Mouse (Mus musculus): ENCODE results near the gene Gm29427. TPM values are rescaled to one million over a fixed set of nuclear protein-coding genes. Genes with fewer than 3 reads are reported as not detected.
A peak's percentile ranks its signal among the peaks of the same experiment; 100 is the strongest.
"Not testable (repeated sequence)": the region's sequence is repeated elsewhere in the genome, so short reads cannot be mapped to it uniquely, and the experiment has no call there.

Gene Gm29427
- total RNA-seq, 2 experiments from 2014 or later, result not detected

DNA sequence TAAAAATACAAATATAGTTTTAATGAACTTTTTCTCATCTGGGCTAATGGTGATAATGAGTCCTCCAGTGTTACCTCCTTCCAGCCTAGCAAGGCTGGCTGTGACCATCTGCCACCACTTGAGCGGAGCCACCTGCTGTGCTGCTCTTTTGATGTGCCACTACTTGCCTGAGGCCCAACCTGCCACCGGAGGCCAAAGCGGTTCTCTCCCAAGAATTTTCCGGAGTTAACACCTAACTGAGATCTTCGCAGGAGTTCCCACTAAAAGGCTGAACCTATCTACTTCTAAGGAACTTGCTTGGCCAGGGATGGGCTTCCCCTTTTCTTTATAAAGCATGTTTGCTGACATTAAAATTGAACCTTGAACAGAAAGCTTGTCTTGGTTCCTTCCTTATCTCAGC lies 56.0 kb downstream of the Gm29427 start:
- DNase-seq, result not testable (repeated sequence)

DNA sequence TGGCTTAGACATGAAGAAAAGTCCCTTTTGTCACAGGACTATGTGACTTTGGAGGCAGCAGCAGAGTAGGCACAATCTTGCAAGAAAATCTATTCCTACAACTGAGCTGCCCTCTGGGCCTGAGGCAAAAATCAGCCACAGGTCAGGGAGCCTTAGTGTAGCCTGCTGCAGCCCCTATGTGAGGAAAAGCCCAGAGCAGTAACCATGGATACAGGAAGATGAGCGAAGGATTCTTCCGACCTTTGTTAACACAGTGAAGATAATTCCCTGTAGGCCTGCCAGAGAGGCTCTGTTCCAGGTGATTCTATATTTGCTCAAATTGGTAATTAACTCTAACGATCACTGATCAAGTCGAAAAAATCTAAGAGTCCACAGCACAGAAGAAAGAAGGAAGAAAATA lies 71.5 kb downstream of the Gm29427 start:
- no peak for DNase-seq

DNA sequence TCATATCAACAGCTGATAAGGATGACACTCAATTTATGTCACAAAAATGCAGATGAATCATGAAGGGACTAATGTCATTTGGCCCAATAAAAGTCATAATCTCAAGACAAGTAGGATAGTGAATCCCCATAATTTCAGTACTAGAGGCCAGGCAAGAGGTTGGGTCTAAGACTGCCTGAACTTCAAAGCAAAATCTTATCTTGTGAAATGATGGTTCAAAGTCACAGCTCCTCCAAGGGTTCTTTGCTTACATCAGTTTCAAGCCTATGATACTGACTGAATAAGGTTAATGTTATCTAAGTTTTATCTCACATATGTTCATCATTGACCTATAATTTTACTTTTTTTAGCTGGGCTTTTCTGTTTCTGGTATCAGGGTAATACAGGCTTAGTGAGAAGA lies 74.6 kb downstream of the Gm29427 start:
- no peak for DNase-seq

DNA sequence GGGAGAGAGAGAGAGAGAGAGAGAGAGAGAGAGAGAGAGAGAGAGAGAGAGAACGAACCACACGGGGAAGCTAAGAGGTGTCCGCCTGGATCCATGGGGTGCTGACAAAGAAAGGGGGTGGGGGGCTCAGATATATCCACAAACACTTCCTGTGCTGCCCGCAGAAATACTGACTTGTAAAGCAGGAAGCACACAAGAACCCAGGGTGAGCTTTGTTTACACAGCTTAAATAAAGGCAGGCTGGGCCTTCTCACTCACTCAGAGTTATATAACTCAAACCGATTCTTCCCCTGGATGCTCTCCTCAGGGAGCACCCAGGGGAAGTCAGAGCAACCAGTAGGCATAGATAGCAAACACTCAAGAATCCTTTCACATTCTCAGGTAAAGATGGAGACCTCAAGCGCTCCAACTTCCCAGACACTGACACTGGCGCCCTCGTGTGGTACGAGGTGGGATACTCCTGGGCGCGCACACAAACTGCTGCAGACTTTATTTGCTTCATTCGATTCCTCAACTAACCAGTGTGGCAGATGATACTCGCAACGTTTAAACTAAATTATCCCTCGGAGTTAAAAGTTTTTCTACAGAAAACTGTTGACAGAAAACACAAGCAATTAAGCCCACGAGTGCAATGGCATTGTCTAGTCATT lies 81.7 kb downstream of the Gm29427 start:
- peak; percentile 60 to 72 for DNase-seq

DNA sequence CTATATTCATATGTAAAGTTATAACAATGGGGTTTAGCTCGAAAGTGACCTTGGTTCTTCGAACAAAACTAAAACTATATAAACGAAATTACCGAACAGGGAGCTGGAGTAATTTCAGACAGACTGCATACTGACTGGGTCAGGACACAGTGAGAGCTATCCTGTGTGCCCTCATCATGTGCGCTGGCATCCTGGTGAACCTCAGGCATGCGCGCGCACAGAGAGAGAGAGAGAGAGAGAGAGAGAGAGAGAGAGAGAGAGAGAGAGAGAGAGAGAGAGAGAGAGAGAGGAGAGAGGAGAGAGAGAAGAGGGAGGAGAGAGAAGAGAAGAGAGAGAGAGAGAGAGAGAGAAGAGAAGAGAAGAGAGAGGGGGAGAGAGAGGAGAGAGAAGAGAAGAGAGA lies 82.3 kb downstream of the Gm29427 start:
- no peak for DNase-seq

DNA sequence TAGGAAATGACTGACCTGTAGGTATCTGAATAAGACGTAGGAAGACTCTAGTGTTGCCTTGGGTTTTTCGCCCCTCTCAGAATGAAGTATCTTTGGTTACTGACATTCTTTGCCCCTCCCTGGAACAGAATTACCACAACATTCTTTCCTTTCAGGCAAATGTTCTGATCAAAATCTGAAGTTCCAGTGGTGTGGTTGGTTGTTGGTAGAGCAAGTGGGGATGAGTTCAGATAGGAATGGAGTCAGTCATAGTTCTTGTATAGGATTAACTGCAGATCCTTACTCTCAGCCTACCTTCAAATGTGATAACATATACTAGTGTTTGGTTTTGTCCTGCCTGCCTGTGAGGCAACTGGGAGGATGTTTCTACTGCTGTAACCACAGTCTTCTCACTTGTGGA lies 86.1 kb downstream of the Gm29427 start, which contains the start of gene Zp3r:
Gene Zp3r (minus strand): TSS at position 101 of the 400 bp plus-strand sequence.
- DNase-seq, result no peak

Other genes starting within 250 kb of the Gm29427 start
- gene Zp3r, start 86.2 kb downstream of the Gm29427 start, total RNA-seq (2021), result not detected
- gene C4bp, start 54.2 kb downstream of the Gm29427 start, total RNA-seq (2021), result under 1 TPM in 1 of 2 experiments, not detected in 1; 0.46 TPM
- gene Yod1, start 1.5 kb upstream of the Gm29427 start, total RNA-seq (2021), result 10 to 100 TPM in 1 of 2 experiments, 1 to 10 TPM in 1; 7.7 to 18.8 TPM
- 10 to 100 TPM; 27.2 to 48.8 TPM for gene Pfkfb2, start 13.5 kb upstream of the Gm29427 start, total RNA-seq (2021)
- 10 to 100 TPM in 1 of 2 experiments, 1 to 10 TPM in 1; 2.7 to 13.1 TPM for gene AA986860, start 16.2 kb upstream of the Gm29427 start, total RNA-seq (2021)
- gene Fcamr, start 85.1 kb upstream of the Gm29427 start, total RNA-seq (2021), result not detected
- gene Pigr, start 110.9 kb upstream of the Gm29427 start, total RNA-seq (2021), result under 1 TPM; 0.16 to 0.20 TPM
- gene Fcmr, start 149.9 kb upstream of the Gm29427 start, total RNA-seq (2021), result not detected
- not detected for gene Il24, start 171.7 kb upstream of the Gm29427 start, total RNA-seq (2021)
- not detected for gene Il20, start 195.7 kb upstream of the Gm29427 start, total RNA-seq (2021)
- gene Il19, start 224.3 kb upstream of the Gm29427 start, total RNA-seq (2021), result not detected

Data from adrenal gland, postnatal 36 days (tissue).